Mouse (Mus musculus) intestine, embryonic 15.5 days (tissue): ENCODE measurements around the gene Gas2. TPM values are rescaled to one million over a fixed set of nuclear protein-coding genes. Genes with fewer than 3 reads are reported as not detected.

Experiments used
- ATAC-seq: fragments of 200-750 bp; cut with Nextera tagmentation; 2 replicates; pipeline ENCODE4 v1.8.0; 2017; ENCODE audit warnings: moderate TSS enrichment, moderate library complexity
- H3K27ac ChIP-seq: fragments of 300-500 bp; sonication (generic); 2 replicates; pipeline ENCODE4 v1.5.1; 2015; ENCODE audit warnings: mild to moderate bottlenecking, inconsistent platforms
- H3K27me3 ChIP-seq: fragments of 300-500 bp; sonication (generic); replicated peaks from 2 replicates; pipeline ENCODE4 v1.6.1; 2015; ENCODE audit warnings: inconsistent platforms
- H3K36me3 ChIP-seq: fragments of 300-500 bp; sonication (generic); 2 replicates; pipeline ENCODE4 v1.6.1; 2015; ENCODE audit warnings: inconsistent platforms
- H3K4me1 ChIP-seq: fragments of 300-500 bp; sonication (generic); replicated peaks from 2 replicates; pipeline ENCODE4 v1.6.1; 2015; ENCODE audit warnings: inconsistent platforms
- H3K4me2 ChIP-seq: fragments of 300-500 bp; sonication (generic); replicated peaks from 2 replicates; pipeline ENCODE4 v1.6.1; 2015; ENCODE audit warnings: mild to moderate bottlenecking, inconsistent platforms
- H3K4me3 ChIP-seq: fragments of 300-500 bp; sonication (generic); replicated peaks from 2 replicates; pipeline ENCODE4 v1.5.1; 2015; ENCODE audit warnings: inconsistent platforms
- H3K9ac ChIP-seq: fragments of 300-500 bp; sonication (generic); 2 replicates; pipeline ENCODE4 v1.6.1; 2015; ENCODE audit warnings: inconsistent platforms
- H3K9me3 ChIP-seq: fragments of 300-500 bp; sonication (generic); 2 replicates; pipeline ENCODE4 v1.6.1; 2016; ENCODE audit warnings: inconsistent platforms
- WGBS: fragments of 180-500 bp; shearing (Covaris S2); methylation state at CpG from one replicate; pipeline ENCODE4 v1.1.7; 2015; 5-methylcytosine and 5-hydroxymethylcytosine counted together
- polyA plus RNA-seq: library from polyadenylated mRNA; unstranded; fragments of >200 nt; fragmentation: Nextera tagmentation; extraction: Ambion mirVana; gene quantifications from 2 replicates; pipeline ENCODE4 v1.2.1, GENCODE M21; 2015

Gas2 gene
- 12.0 and 13.8 TPM in 2 replicates for polyA plus RNA-seq

DNA sequence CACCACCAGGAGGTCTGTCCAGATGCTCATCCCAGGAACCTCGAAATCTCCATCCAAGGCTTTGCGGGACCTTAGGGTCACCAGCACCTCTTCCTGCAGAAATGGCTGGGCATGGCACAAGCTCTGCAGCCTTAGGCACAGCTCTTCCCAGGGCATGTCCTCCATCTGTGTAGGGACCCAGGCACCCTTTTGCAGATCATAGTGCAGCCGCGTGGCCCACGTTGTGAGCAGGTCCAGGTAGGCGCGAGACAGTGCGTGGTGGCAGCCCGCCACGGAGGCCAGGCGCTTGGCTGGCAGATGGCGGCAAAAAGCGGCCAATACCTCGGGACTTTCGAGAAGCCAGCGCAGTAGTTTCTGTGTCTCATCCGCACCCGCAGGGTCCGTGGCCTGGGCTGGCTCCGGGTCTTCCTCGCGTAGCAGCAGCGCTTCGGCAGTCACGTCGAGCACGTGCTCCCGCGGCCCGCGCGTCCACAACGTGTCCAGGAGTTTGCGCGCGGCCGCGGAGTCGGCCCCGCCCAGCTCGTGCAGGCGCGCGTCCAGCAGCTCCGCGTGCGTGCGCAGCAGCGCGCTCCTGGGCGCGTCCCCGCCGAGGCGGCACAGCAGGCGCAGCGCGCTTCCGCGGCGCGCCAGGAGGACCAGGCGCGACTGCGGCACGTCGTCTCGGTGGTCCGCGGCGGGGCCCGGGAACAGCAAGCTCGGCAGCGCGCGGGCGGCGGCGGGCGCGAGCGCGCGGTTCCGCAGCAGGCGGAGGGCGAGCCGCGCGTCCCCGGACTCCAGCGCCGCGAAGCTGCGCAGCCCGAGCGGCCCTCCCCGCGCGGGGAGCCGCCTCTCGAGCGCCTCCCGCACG, at the start of gene Gas2:
Gene Gas2 (plus strand): TSS at position 766 of the 847 bp plus-strand sequence.
- H3K4me1 ChIP-seq = peaks cover 5% of the 10 kb centered on the region
- ATAC-seq = peak; percentile 89
- peak within 1 kb of the TSS; percentile 89 for H3K9ac ChIP-seq
- H3K36me3 ChIP-seq = no peaks in the 10 kb centered on the region
- no peaks in the 10 kb centered on the region for H3K27me3 ChIP-seq
- WGBS = 6% methylated on average over 105 of the region's 105 CpGs
- H3K4me2 ChIP-seq = peak within 1 kb of the TSS; percentile 83
- peak within 1 kb of the TSS; percentile 97 for H3K27ac ChIP-seq
- no peaks in the 10 kb centered on the region for H3K9me3 ChIP-seq
- peak within 1 kb of the TSS; percentile 75 for H3K4me3 ChIP-seq

DNA sequence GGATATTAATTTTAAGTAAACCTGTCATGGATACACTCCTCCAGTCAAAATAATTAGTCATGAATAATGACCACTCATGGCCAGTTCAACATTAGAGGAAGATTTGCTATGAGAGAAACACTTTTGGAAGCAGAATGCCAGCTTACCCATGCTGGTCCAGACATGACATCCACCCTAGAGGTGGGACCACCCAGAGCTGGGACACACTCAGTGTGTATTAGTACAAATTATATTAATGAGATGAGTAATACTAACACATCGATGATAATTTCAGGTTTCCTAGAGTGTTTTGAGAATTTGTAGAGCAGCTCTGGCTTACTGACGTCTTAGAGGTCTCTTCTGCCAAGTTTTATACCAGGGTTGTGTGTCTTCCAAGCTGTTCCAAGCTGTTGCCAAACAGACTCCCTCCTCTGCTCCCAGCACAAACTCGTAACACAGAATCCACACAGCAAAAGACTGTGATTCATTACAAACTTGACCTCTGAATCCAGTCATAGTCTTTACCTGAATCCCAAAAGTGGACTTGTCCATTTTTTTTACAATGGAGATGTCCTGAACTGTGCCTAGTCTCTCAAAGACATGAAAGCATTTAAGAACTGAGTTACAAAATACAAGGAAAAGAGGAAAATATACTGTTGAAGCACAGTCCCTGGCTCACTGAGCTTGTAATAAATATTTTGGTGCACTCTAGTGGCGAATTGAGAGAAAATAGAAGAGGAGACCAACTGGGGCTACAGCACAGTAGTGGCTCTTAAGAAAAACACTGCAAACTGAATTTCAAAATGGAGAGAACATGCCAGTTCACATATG, 46.1 kb upstream of the Gas2 start:
- H3K4me3 ChIP-seq = no peak overlapping the region
- no peak overlapping the region for H3K9ac ChIP-seq
- no peaks in the 10 kb centered on the region for H3K36me3 ChIP-seq
- no peaks in the 10 kb centered on the region for H3K9me3 ChIP-seq
- ATAC-seq = no peak
- no peak overlapping the region for H3K27ac ChIP-seq
- no peaks in the 10 kb centered on the region for H3K4me1 ChIP-seq
- WGBS = 51% methylated on average over 4 of the region's 4 CpGs
- no peak overlapping the region for H3K4me2 ChIP-seq
- no peaks in the 10 kb centered on the region for H3K27me3 ChIP-seq

DNA sequence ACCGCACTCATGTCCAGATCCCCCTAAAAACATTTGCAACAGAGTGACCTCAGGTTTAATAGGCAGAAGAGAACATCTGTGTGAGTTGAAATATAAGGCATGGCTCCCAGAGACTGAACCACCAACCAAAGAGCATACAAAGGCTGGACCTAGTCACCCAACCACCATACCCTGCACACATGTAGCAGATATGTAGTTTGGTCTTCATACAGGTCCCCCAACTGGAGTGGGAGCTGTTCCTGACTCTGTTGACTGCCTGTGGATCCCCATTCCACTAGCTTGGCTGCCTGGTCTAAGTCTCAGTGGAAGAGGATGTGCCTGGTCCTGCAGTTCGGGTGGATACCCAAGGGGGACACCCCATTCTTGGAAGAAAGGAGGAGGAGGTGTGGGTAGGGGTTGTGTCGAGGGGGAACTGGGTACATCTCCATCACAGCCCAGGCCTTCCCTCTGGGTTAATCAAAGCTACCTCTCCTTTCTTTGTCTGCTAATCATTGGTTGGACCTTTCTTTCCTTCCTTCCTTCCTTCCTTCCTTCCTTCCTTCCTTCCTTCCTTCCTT, 45.5 kb upstream of the Gas2 start:
- H3K4me1 ChIP-seq = no peaks in the 10 kb centered on the region
- H3K9ac ChIP-seq = no peak overlapping the region
- WGBS = 64% methylated on average over 3 of the region's 3 CpGs
- no peaks in the 10 kb centered on the region for H3K36me3 ChIP-seq
- ATAC-seq = no peak
- H3K4me2 ChIP-seq = no peak overlapping the region
- H3K27me3 ChIP-seq = no peaks in the 10 kb centered on the region
- H3K27ac ChIP-seq = no peak overlapping the region
- H3K4me3 ChIP-seq = no peak overlapping the region
- no peaks in the 10 kb centered on the region for H3K9me3 ChIP-seq

DNA sequence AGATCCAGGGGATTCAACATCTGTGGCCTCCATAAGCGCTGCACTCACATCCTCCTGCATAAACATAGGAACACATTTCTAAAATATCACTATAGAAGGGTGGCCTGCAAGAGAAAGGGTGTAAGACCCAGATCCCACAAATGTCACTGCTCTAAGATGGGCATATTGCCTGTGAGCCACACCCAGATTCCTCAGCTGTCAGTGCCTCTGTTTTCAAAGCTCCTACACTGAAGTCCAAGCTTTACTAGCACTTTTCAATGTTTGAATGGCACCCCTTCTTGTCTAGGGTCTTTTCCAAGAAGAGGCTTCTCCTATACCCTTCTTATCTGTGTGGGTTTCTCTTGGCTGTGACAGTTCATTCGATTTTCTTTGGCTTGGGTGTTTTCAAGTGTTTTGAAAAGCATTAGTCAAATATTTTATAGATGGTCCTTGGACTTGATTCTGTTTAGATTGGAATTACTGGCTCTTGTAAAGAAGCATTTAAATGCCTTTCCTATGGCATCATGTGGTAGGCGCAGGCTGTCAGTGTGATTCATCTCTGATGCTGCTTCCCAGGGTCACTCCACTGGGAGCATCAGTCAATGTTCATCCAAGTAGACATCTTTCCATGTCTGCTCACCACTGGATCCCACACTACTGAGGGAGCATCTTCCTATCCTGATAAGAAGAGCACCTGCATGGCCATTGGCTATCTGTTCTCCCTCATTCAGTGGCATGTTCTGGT, 43.4 kb upstream of the Gas2 start:
- Histone ChIP-seq H3K9ac (no peak overlapping the region), H3K36me3 (no peaks in the 10 kb centered on the region), H3K9me3 (no peaks in the 10 kb centered on the region), H3K27ac (no peak overlapping the region), H3K4me2 (no peak overlapping the region), H3K4me1 (no peaks in the 10 kb centered on the region), H3K4me3 (no peak overlapping the region), H3K27me3 (no peaks in the 10 kb centered on the region)
- 54% methylated on average over 3 of the region's 3 CpGs for WGBS
- no peak for ATAC-seq

DNA sequence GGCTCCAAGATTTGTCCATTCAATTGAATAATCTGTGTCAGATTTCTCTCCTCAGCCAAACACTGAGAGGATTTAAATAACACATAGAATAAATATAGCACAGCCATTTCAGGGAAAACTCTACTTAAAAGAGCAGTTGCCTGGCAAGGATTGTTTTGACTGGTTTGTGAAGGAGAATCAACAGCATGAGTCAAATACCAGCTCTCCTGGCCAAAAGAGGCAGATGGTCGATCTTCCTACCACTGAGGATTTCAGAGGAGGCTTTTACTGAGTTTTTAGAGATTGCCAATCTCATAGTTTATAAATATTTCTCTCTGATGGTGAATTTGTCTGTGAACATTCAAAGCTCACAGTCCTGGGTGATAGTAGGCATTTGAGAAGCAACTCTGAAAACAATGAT, 41.9 kb upstream of the Gas2 start:
- no peak overlapping the region for H3K4me2 ChIP-seq
- H3K9ac ChIP-seq = no peak overlapping the region
- 65% methylated on average over 1 of the region's 1 CpGs for WGBS
- H3K4me1 ChIP-seq = no peaks in the 10 kb centered on the region
- H3K4me3 ChIP-seq = no peak overlapping the region
- H3K9me3 ChIP-seq = no peaks in the 10 kb centered on the region
- H3K36me3 ChIP-seq = no peaks in the 10 kb centered on the region
- H3K27me3 ChIP-seq = no peaks in the 10 kb centered on the region
- H3K27ac ChIP-seq = no peak overlapping the region
- ATAC-seq = no peak

GRCm38 (mm10) chr7:51821467-51821866, 40.3 kb upstream of the Gas2 start:
- no peak overlapping the region for H3K9ac ChIP-seq
- H3K4me1 ChIP-seq = no peaks in the 10 kb centered on the region
- H3K4me2 ChIP-seq = no peak overlapping the region
- H3K4me3 ChIP-seq = no peak overlapping the region
- no peak for ATAC-seq
- no peak overlapping the region for H3K27ac ChIP-seq
- no peaks in the 10 kb centered on the region for H3K9me3 ChIP-seq
- no peaks in the 10 kb centered on the region for H3K27me3 ChIP-seq
- WGBS = 71% methylated on average over 2 of the region's 2 CpGs
- H3K36me3 ChIP-seq = no peaks in the 10 kb centered on the region

GRCm38 (mm10) chr7:51823562-51824338, 38.1 kb upstream of the Gas2 start:
- 69% methylated on average over 7 of the region's 7 CpGs for WGBS
- Histone ChIP-seq H3K36me3 (no peaks in the 10 kb centered on the region), H3K9ac (no peak overlapping the region), H3K27me3 (no peaks in the 10 kb centered on the region), H3K27ac (no peak overlapping the region), H3K4me2 (no peak overlapping the region), H3K4me1 (no peaks in the 10 kb centered on the region), H3K9me3 (no peaks in the 10 kb centered on the region), H3K4me3 (no peak overlapping the region)
- ATAC-seq = no peak

DNA sequence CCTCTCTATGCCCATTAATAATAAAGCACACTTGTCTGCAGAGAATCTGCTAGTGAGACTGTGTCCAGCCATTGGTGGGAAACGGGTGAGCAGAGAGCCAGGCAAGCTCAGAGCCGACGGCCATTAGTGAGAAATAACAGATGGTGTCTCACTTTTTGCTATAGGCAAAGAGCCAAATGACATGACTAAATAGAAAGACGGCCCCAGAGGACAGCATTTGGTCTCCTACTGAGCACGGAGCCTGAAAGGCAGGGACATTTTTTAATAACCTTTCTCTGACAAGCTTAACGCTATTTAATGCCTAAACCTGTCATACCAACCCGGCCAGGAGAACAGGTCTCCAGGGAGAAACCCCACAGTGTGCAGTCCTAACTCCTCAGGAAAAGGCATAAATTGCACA, 29.9 kb upstream of the Gas2 start:
- 38% methylated on average over 7 of the region's 7 CpGs for WGBS

GRCm38 (mm10) chr7:51840515-51840914, 21.3 kb upstream of the Gas2 start:
- Histone ChIP-seq H3K36me3 (no peaks in the 10 kb centered on the region), H3K4me1 (no peaks in the 10 kb centered on the region), H3K27me3 (no peaks in the 10 kb centered on the region), H3K4me2 (no peak overlapping the region), H3K9me3 (no peaks in the 10 kb centered on the region), H3K27ac (no peak overlapping the region), H3K9ac (no peak overlapping the region), H3K4me3 (no peak overlapping the region)
- no peak for ATAC-seq
- WGBS = 64% methylated on average over 7 of the region's 7 CpGs

More for the DNA sequence above, 29.9 kb upstream of the Gas2 start:
- H3K9me3 ChIP-seq = no peaks in the 10 kb centered on the region
- no peak overlapping the region for H3K9ac ChIP-seq
- no peak overlapping the region for H3K4me2 ChIP-seq
- no peaks in the 10 kb centered on the region for H3K4me1 ChIP-seq
- no peaks in the 10 kb centered on the region for H3K27me3 ChIP-seq
- ATAC-seq = 0 out of 2 replicates have a peak, but pooled peaks have one; percentile 39
- H3K4me3 ChIP-seq = no peak overlapping the region
- H3K36me3 ChIP-seq = no peaks in the 10 kb centered on the region
- H3K27ac ChIP-seq = no peak overlapping the region

DNA sequence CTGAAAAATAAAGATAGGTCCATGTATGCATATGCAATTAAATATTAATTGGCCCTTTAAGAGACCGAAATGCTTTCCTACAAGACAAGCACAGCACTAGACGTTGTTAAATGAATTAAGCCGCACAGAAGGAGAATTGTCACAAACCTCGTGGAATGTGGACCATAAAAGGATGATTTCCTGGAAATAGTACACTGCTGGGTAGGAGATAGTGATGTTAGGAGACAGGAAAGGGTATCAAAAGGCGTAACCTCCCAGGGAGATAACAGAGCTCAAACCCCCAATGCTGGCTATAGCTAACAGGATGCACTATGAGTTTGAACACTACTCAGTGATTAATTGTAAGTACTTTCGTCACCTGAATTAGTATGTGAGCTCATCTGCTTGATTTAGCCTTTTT, 10.9 kb upstream of the Gas2 start:
- 83% methylated on average over 6 of the region's 6 CpGs for WGBS
- Histone ChIP-seq H3K36me3 (no peaks in the 10 kb centered on the region), H3K27ac (no peak overlapping the region), H3K9ac (no peak overlapping the region), H3K4me2 (no peak overlapping the region), H3K27me3 (no peaks in the 10 kb centered on the region), H3K9me3 (no peaks in the 10 kb centered on the region), H3K4me1 (no peaks in the 10 kb centered on the region), H3K4me3 (no peak overlapping the region)
- no peak for ATAC-seq

DNA sequence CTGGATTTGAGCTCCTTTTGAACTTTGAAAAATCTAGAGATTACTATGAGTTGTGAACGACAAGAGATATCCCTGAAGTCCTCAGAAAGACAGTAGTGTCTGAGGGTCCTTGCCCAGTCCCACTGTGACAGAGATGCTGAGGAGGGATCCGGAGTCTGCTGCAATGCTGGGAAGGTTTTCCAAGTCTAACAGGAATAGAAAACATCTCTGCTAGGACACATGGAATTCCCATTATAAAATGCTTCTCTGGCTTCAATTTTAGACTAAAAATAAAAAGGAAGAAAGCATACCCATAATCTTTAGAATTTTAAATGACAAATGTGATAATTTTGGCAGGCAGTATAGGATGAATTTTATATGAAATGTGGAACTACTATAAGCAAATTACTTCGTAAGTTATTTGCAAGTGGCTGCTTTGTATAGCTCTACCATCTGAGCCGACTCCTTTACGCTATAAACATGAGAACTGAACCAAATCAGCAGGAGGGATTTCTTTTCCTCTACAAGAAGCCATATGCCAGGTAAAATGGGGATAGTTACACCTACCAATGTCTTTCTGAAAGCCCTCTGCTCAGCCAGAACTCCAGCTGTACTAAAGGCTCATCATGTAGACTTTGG, 9.8 kb upstream of the Gas2 start:
- WGBS = 90% methylated on average over 5 of the region's 5 CpGs
- Histone ChIP-seq H3K4me1 (no peaks in the 10 kb centered on the region), H3K9ac (no peak overlapping the region), H3K4me2 (no peak overlapping the region), H3K27ac (no peak overlapping the region), H3K9me3 (no peaks in the 10 kb centered on the region), H3K27me3 (no peaks in the 10 kb centered on the region), H3K4me3 (no peak overlapping the region), H3K36me3 (no peaks in the 10 kb centered on the region)
- no peak for ATAC-seq
